Mouse (Mus musculus) testis, adult 2 months (tissue): ENCODE measurements around the gene Satb2.

ENCODE experiments used
- CTCF ChIP-seq: fragments of 200-500 bp; IDR thresholded peaks from 2 replicates; pipeline ENCODE4 v1.5.1; 2012; ENCODE audit warnings: low read depth, mild to moderate bottlenecking, inconsistent platforms, low read length, moderate library complexity; ENCODE audit not compliant: control insufficient read depth, insufficient read depth, insufficient replicate concordance
- POLR2A ChIP-seq: fragments of 200-500 bp; IDR thresholded peaks from 2 replicates; pipeline ENCODE4 v1.6.1; 2012; ENCODE audit warnings: low read depth, mild to moderate bottlenecking, inconsistent platforms, low read length, moderate library complexity; ENCODE audit not compliant: control insufficient read depth

DNA sequence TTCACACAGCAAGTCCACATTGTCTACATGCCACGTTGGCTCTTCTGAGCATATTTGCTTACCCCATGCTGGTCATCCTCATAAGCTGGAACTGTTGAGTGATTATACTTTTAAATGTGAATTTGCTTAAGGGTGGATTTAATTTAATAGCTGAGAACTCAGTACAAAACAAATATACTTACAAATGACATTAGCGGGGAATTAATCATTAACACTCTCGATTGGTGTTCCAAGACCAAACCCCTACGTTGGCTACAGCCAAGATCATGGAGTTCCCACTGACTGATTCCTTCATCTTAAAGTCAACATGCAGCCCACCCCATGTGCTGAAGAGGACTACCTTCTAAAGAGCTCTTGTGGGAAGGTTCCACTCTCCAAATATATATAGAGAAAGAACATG is 165.5 kb downstream of the Satb2 start:
- no peak for TF ChIP-seq CTCF
- TF ChIP-seq POLR2A, result no peak
